ENCODE assay signal across 22 mouse cellular contexts in genomic region chr5:4221309-4221708, GRCm38 (mm10). TPM values are rescaled to one million over a fixed set of nuclear protein-coding genes. Genes with fewer than 3 reads are reported as not detected.
DNase-seq lines count a peak whose midpoint lies in the region; ATAC-seq and TF ChIP-seq lines count a peak whose summit lies in the region.
"Had no signal": no experiment of that assay in that cellular context is flagged by ENCODE, and none has a peak within 500 bp of the region (broad histone marks: within the 10 kb centered on the region; RNA-seq: fewer than 3 reads in every experiment).

No protein-coding gene starts in this region.

- no peaks in the 10 kb centered on the region for H3K36me3 ChIP-seq in embryonic facial prominence, embryonic 14.5 days (ENCODE audit: control insufficient read depth, insufficient read depth, low read length)
- no peaks in the 10 kb centered on the region for H3K36me3 ChIP-seq in embryonic facial prominence, embryonic 10.5 days (replicated peaks)
- H3K36me3 ChIP-seq in kidney, postnatal 0 days (ENCODE audit: insufficient read depth, low read length), result no peaks in the 10 kb centered on the region
- H3K36me3 ChIP-seq in kidney, embryonic 14.5 days (ENCODE audit: control insufficient read depth, insufficient read depth, low read length), result no peaks in the 10 kb centered on the region
- H3K36me3 ChIP-seq in stomach, embryonic 14.5 days (ENCODE audit: control insufficient read depth, insufficient read depth, low read length), result no peaks in the 10 kb centered on the region
- no peaks in the 10 kb centered on the region for H3K36me3 ChIP-seq in stomach, postnatal 0 days (ENCODE audit: control insufficient read depth, insufficient read depth, low read length)
- H3K36me3 ChIP-seq: embryonic facial prominence, embryonic 12.5 days; forebrain, embryonic 10.5 days; hindbrain, embryonic 12.5 days; hindbrain, embryonic 15.5 days had no signal

- 51% methylated on average over 3 of the region's 3 CpGs for WGBS in embryonic facial prominence, embryonic 14.5 days
- WGBS in embryonic facial prominence, embryonic 10.5 days, result 86% methylated on average over 3 of the region's 3 CpGs
- WGBS in kidney, postnatal 0 days, result 60% methylated on average over 3 of the region's 3 CpGs
- WGBS in kidney, embryonic 14.5 days, result 65% methylated on average over 3 of the region's 3 CpGs
- WGBS in stomach, embryonic 14.5 days, result 47% methylated on average over 3 of the region's 3 CpGs
- WGBS in stomach, postnatal 0 days, result 17% methylated on average over 3 of the region's 3 CpGs

- no peaks in the 10 kb centered on the region for H3K9me3 ChIP-seq in embryonic facial prominence, embryonic 14.5 days (ENCODE audit: control insufficient read depth, low read length)
- H3K9me3 ChIP-seq in embryonic facial prominence, embryonic 10.5 days, result no peaks in the 10 kb centered on the region
- H3K9me3 ChIP-seq in kidney, postnatal 0 days (replicated peaks; ENCODE audit: low read length), result no peaks in the 10 kb centered on the region
- no peaks in the 10 kb centered on the region for H3K9me3 ChIP-seq in kidney, embryonic 14.5 days (ENCODE audit: control insufficient read depth, low read length)
- H3K9me3 ChIP-seq in stomach, embryonic 14.5 days (ENCODE audit: control insufficient read depth, low read depth, low read length), result no peaks in the 10 kb centered on the region
- H3K9me3 ChIP-seq in stomach, postnatal 0 days (ENCODE audit: control insufficient read depth, low read length), result no peaks in the 10 kb centered on the region
- H3K9me3 ChIP-seq: embryonic facial prominence, embryonic 12.5 days; forebrain, embryonic 10.5 days; hindbrain, embryonic 12.5 days; hindbrain, embryonic 15.5 days had no signal

- no peak overlapping the region for H3K4me3 ChIP-seq in embryonic facial prominence, embryonic 14.5 days (ENCODE audit: low read depth, low read length)
- H3K4me3 ChIP-seq in embryonic facial prominence, embryonic 10.5 days, result no peak overlapping the region
- no peak overlapping the region for H3K4me3 ChIP-seq in kidney, postnatal 0 days (replicated peaks; ENCODE audit: low read depth, low read length)
- H3K4me3 ChIP-seq in kidney, embryonic 14.5 days (ENCODE audit: low read length), result no peak overlapping the region
- H3K4me3 ChIP-seq in stomach, embryonic 14.5 days (ENCODE audit: low read depth, low read length), result no peak overlapping the region
- H3K4me3 ChIP-seq in stomach, postnatal 0 days (ENCODE audit: low read depth, low read length), result no peak overlapping the region
- H3K4me3 ChIP-seq: embryonic facial prominence, embryonic 12.5 days; erythroblast, embryonic 14.5 days; forebrain, embryonic 10.5 days; gastrocnemius, adult 2 months; hindbrain, embryonic 12.5 days; hindbrain, embryonic 15.5 days had no signal

- TF ChIP-seq EP300 in stomach, postnatal 0 days (optimal IDR thresholded peaks at IDR 0.05), result no peak

- no peak overlapping the region for H3K9ac ChIP-seq in embryonic facial prominence, embryonic 14.5 days (ENCODE audit: low read depth, low read length)
- H3K9ac ChIP-seq in kidney, postnatal 0 days (ENCODE audit: low read depth, low read length), result no peak overlapping the region
- no peak overlapping the region for H3K9ac ChIP-seq in kidney, embryonic 14.5 days (ENCODE audit: low read depth, low read length)
- H3K9ac ChIP-seq in stomach, embryonic 14.5 days (replicated peaks; ENCODE audit: low read depth, low read length), result no peak overlapping the region
- H3K9ac ChIP-seq in stomach, postnatal 0 days (ENCODE audit: low read length), result no peak overlapping the region
- H3K9ac ChIP-seq: embryonic facial prominence, embryonic 12.5 days; hindbrain, embryonic 12.5 days; hindbrain, embryonic 15.5 days had no signal

- ATAC-seq in embryonic facial prominence, embryonic 14.5 days (ENCODE audit: low read depth), result no peak
- no peak for ATAC-seq in kidney, postnatal 0 days (replicated peaks; ENCODE audit: low FRiP score, low read depth)
- no peak for ATAC-seq in kidney, embryonic 14.5 days (ENCODE audit: low FRiP score, low TSS enrichment)
- ATAC-seq in stomach, embryonic 14.5 days (ENCODE audit: insufficient number of reproducible peaks, insufficient read depth, low FRiP score, low read depth), result 0 out of 2 replicates have a peak, but pooled peaks have one; percentile 6
- no peak for ATAC-seq in stomach, postnatal 0 days (ENCODE audit: low FRiP score, low TSS enrichment)
- ATAC-seq: forebrain, embryonic 14.5 days had no signal

- H3K27me3 ChIP-seq in embryonic facial prominence, embryonic 14.5 days (replicated peaks; ENCODE audit: control insufficient read depth, insufficient read depth, low read length), result no peaks in the 10 kb centered on the region
- H3K27me3 ChIP-seq in embryonic facial prominence, embryonic 10.5 days (replicated peaks; ENCODE audit: low read depth, poor library complexity, severe bottlenecking), result no peaks in the 10 kb centered on the region
- H3K27me3 ChIP-seq in kidney, postnatal 0 days (ENCODE audit: insufficient read depth, low read length), result no peaks in the 10 kb centered on the region
- no peaks in the 10 kb centered on the region for H3K27me3 ChIP-seq in kidney, embryonic 14.5 days (ENCODE audit: control insufficient read depth, insufficient read depth, low read length)
- H3K27me3 ChIP-seq in stomach, embryonic 14.5 days (ENCODE audit: control insufficient read depth, insufficient read depth, low read length), result no peaks in the 10 kb centered on the region
- no peaks in the 10 kb centered on the region for H3K27me3 ChIP-seq in stomach, postnatal 0 days (ENCODE audit: control insufficient read depth, insufficient read depth, low read length)
- H3K27me3 ChIP-seq: embryonic facial prominence, embryonic 12.5 days; hindbrain, embryonic 12.5 days; hindbrain, embryonic 15.5 days; Patski had no signal

- peaks cover 6% of the 10 kb centered on the region; the same call in 1 of the 2 replicates for H3K4me1 ChIP-seq in embryonic facial prominence, embryonic 14.5 days (ENCODE audit: control insufficient read depth, insufficient read depth, low read length)
- H3K4me1 ChIP-seq in embryonic facial prominence, embryonic 10.5 days, result no peaks in the 10 kb centered on the region
- no peaks in the 10 kb centered on the region for H3K4me1 ChIP-seq in kidney, postnatal 0 days (replicated peaks; ENCODE audit: insufficient read depth, low read length)
- no peaks in the 10 kb centered on the region for H3K4me1 ChIP-seq in kidney, embryonic 14.5 days (ENCODE audit: control insufficient read depth, insufficient read depth, low read length)
- peaks cover 6% of the 10 kb centered on the region; the same call in 1 of the 2 replicates for H3K4me1 ChIP-seq in stomach, embryonic 14.5 days (ENCODE audit: control insufficient read depth, insufficient read depth, low read length)
- H3K4me1 ChIP-seq in stomach, postnatal 0 days (replicated peaks; ENCODE audit: control insufficient read depth, insufficient read depth), result no peaks in the 10 kb centered on the region
- H3K4me1 ChIP-seq: embryonic facial prominence, embryonic 12.5 days; forebrain, embryonic 10.5 days; hindbrain, embryonic 12.5 days; hindbrain, embryonic 15.5 days had no signal

- H3K27ac ChIP-seq in embryonic facial prominence, embryonic 14.5 days (replicated peaks; ENCODE audit: low read depth, low read length), result peak overlapping the region; percentile 33; the same call in 1 of the 2 replicates
- no peak overlapping the region for H3K27ac ChIP-seq in embryonic facial prominence, embryonic 10.5 days (replicated peaks)
- H3K27ac ChIP-seq in kidney, postnatal 0 days, result no peak overlapping the region
- no peak overlapping the region for H3K27ac ChIP-seq in kidney, embryonic 14.5 days (ENCODE audit: low read depth, low read length)
- H3K27ac ChIP-seq in stomach, embryonic 14.5 days (ENCODE audit: low read length), result no peak overlapping the region
- H3K27ac ChIP-seq in stomach, postnatal 0 days (replicated peaks), result no peak overlapping the region
- H3K27ac ChIP-seq: embryonic facial prominence, embryonic 12.5 days; forebrain, embryonic 10.5 days; hindbrain, embryonic 12.5 days; hindbrain, embryonic 15.5 days had no signal

- no peak overlapping the region for H3K4me2 ChIP-seq in embryonic facial prominence, embryonic 14.5 days (ENCODE audit: low read depth, low read length)
- no peak overlapping the region for H3K4me2 ChIP-seq in kidney, postnatal 0 days (ENCODE audit: low read length)
- H3K4me2 ChIP-seq in kidney, embryonic 14.5 days (replicated peaks; ENCODE audit: low read depth, low read length), result no peak overlapping the region
- no peak overlapping the region for H3K4me2 ChIP-seq in stomach, embryonic 14.5 days (replicated peaks; ENCODE audit: low read depth, low read length)
- H3K4me2 ChIP-seq in stomach, postnatal 0 days (replicated peaks; ENCODE audit: low read depth), result no peak overlapping the region
- H3K4me2 ChIP-seq: embryonic facial prominence, embryonic 12.5 days; heart, embryonic 11.5 days; hindbrain, embryonic 12.5 days; hindbrain, embryonic 15.5 days had no signal

- no peak for DNase-seq in embryonic facial prominence, embryonic 14.5 days (ENCODE audit: low spot score)
- DNase-seq in embryonic facial prominence, embryonic 10.5 days (ENCODE audit: low spot score), result no peak
- DNase-seq in kidney, postnatal 0 days (ENCODE audit: low spot score), result peak; percentile 53
- DNase-seq in stomach, postnatal 0 days (ENCODE audit: low spot score), result no peak
- DNase-seq in natural killer cell, adult 2 months (ENCODE audit: low spot score in 2 of 2), result no peak
- DNase-seq: adrenal gland, postnatal 10 days; cerebellum, adult 18-20 months; cerebellum, adult 9-10 months; cerebellum, postnatal 14 days; gastrocnemius, adult 2 months; gastrocnemius, postnatal 14 days; heart, adult 11 months had no signal

- TF ChIP-seq CTCF in kidney, postnatal 0 days (IDR thresholded peaks at IDR 0.05; ENCODE audit: low read depth), result no peak
- no peak; the same call in 1 of the 2 replicates for TF ChIP-seq CTCF in stomach, postnatal 0 days (IDR thresholded peaks at IDR 0.05; ENCODE audit: low read depth)

RNA-seq across cellular contexts. Expression of gene Mterf1b, which starts 29.1 kb away (rescaled TPM):
- polyA plus RNA-seq in embryonic facial prominence, embryonic 14.5 days (2014; fragmentation: Nextera tagmentation; extraction: Ambion mirVana), result 2.1 and 2.2 TPM in 2 replicates
- 3.3 and 3.7 TPM in 2 replicates for polyA plus RNA-seq in embryonic facial prominence, embryonic 10.5 days (2016; fragmentation: Nextera tagmentation; extraction: Ambion mirVana)
- 1.9 and 2.8 TPM in 2 replicates for polyA plus RNA-seq in kidney, postnatal 0 days (2015; fragmentation: Nextera tagmentation; extraction: Ambion mirVana)
- polyA plus RNA-seq in kidney, embryonic 14.5 days (2014; fragmentation: Nextera tagmentation; extraction: Ambion mirVana), result 3.3 and 4.5 TPM in 2 replicates
- polyA plus RNA-seq in stomach, embryonic 14.5 days (2014; fragmentation: Nextera tagmentation; extraction: Ambion mirVana), result 3.2 and 3.6 TPM in 2 replicates
- polyA plus RNA-seq in stomach, postnatal 0 days (2015; fragmentation: Nextera tagmentation; extraction: Ambion mirVana), result 1.5 and 1.9 TPM in 2 replicates
